Mouse (Mus musculus): ENCODE measurements at regions not wholly inside any gene's neighbourhood (a gene's known extent, or its start where the extent isn't known, plus 50 kb on each side); places are given as distances from the start of the nearest gene placed in this dataset.

- Histone ChIP-seq H3K4me3 (ENCODE audit: low read depth, low read length) (no peak overlapping the region), H3K27ac (ENCODE audit: low read depth, low read length) (no peak overlapping the region), H3K9me3 (ENCODE audit: control insufficient read depth, low read length) (no peaks in the 10 kb centered on the region), H3K4me2 (no peak overlapping the region), H3K9ac (ENCODE audit: low read length) (no peak overlapping the region), H3K27me3 (ENCODE audit: control insufficient read depth, insufficient read depth, low read length) (no peaks in the 10 kb centered on the region), H3K4me1 (ENCODE audit: control insufficient read depth, insufficient read depth, low read length) (no peaks in the 10 kb centered on the region), H3K36me3 (ENCODE audit: control insufficient read depth, insufficient read depth, low read length) (no peaks in the 10 kb centered on the region)
- ATAC-seq (ENCODE audit: low FRiP score) (no peak), DNase-seq (ENCODE audit: low spot score, missing footprints) (no peak)
- 81% methylated on average over 4 of the region's 4 CpGs for WGBS
These were observed 61.6 kb downstream of the Gm10295 start for GRCm38 (mm10) chr7:71289702-71290101.

- no peak for ATAC-seq (ENCODE audit: low FRiP score)
- DNase-seq (ENCODE audit: low spot score, missing footprints) = no peak
- Histone ChIP-seq H3K27ac (ENCODE audit: low read depth, low read length) (no peak overlapping the region), H3K4me3 (ENCODE audit: low read depth, low read length) (no peak overlapping the region), H3K9ac (ENCODE audit: low read length) (no peak overlapping the region), H3K9me3 (ENCODE audit: control insufficient read depth, low read length) (no peaks in the 10 kb centered on the region), H3K27me3 (ENCODE audit: control insufficient read depth, insufficient read depth, low read length) (no peaks in the 10 kb centered on the region), H3K4me1 (ENCODE audit: control insufficient read depth, insufficient read depth, low read length) (no peaks in the 10 kb centered on the region), H3K4me2 (no peak overlapping the region), H3K36me3 (ENCODE audit: control insufficient read depth, insufficient read depth, low read length) (no peaks in the 10 kb centered on the region)
- 87% methylated on average over 5 of the region's 5 CpGs for WGBS
These were observed 62.0 kb downstream of the Gm10295 start for GRCm38 (mm10) chr7:71289266-71289665.

GRCm38 (mm10) chr7:71287441-71287840 is 63.8 kb downstream of the Gm10295 start:
- Histone ChIP-seq H3K27ac (ENCODE audit: low read depth, low read length) (no peak overlapping the region), H3K36me3 (ENCODE audit: control insufficient read depth, insufficient read depth, low read length) (no peaks in the 10 kb centered on the region), H3K27me3 (ENCODE audit: control insufficient read depth, insufficient read depth, low read length) (no peaks in the 10 kb centered on the region), H3K9me3 (ENCODE audit: control insufficient read depth, low read length) (no peaks in the 10 kb centered on the region), H3K4me1 (ENCODE audit: control insufficient read depth, insufficient read depth, low read length) (no peaks in the 10 kb centered on the region), H3K9ac (ENCODE audit: low read length) (no peak overlapping the region), H3K4me3 (ENCODE audit: low read depth, low read length) (no peak overlapping the region), H3K4me2 (no peak overlapping the region)
- DNase-seq (ENCODE audit: low spot score, missing footprints) = no peak
- ATAC-seq (ENCODE audit: low FRiP score) = no peak
- WGBS = 88% methylated on average over 7 of the region's 7 CpGs

GRCm38 (mm10) chr7:71284246-71284645 is 67.0 kb downstream of the Gm10295 start:
- H3K27ac ChIP-seq (ENCODE audit: low read depth, low read length) = no peak overlapping the region
- no peak overlapping the region for H3K9ac ChIP-seq (ENCODE audit: low read length)
- no peaks in the 10 kb centered on the region for H3K4me1 ChIP-seq (ENCODE audit: control insufficient read depth, insufficient read depth, low read length)
- no peak overlapping the region for H3K4me2 ChIP-seq
- H3K9me3 ChIP-seq (ENCODE audit: control insufficient read depth, low read length) = no peaks in the 10 kb centered on the region
- no peaks in the 10 kb centered on the region for H3K27me3 ChIP-seq (ENCODE audit: control insufficient read depth, insufficient read depth, low read length)
- no peak overlapping the region for H3K4me3 ChIP-seq (ENCODE audit: low read depth, low read length)
- no peaks in the 10 kb centered on the region for H3K36me3 ChIP-seq (ENCODE audit: control insufficient read depth, insufficient read depth, low read length)
- ATAC-seq (ENCODE audit: low FRiP score) (no peak), DNase-seq (ENCODE audit: low spot score, missing footprints) (no peak)

- ATAC-seq (ENCODE audit: low FRiP score) (no peak), DNase-seq (ENCODE audit: low spot score, missing footprints) (no peak)
- Histone ChIP-seq H3K4me3 (ENCODE audit: low read depth, low read length) (no peak overlapping the region), H3K4me1 (ENCODE audit: control insufficient read depth, insufficient read depth, low read length) (no peaks in the 10 kb centered on the region), H3K9me3 (ENCODE audit: control insufficient read depth, low read length) (no peaks in the 10 kb centered on the region), H3K36me3 (ENCODE audit: control insufficient read depth, insufficient read depth, low read length) (no peaks in the 10 kb centered on the region), H3K9ac (ENCODE audit: low read length) (no peak overlapping the region), H3K27me3 (ENCODE audit: control insufficient read depth, insufficient read depth, low read length) (no peaks in the 10 kb centered on the region), H3K27ac (ENCODE audit: low read depth, low read length) (no peak overlapping the region), H3K4me2 (no peak overlapping the region)
- 91% methylated on average over 3 of the region's 3 CpGs for WGBS
These were observed 67.9 kb downstream of the Gm10295 start for GRCm38 (mm10) chr7:71283419-71283818.

GRCm38 (mm10) chr7:71266101-71266500 is 85.2 kb downstream of the Gm10295 start:
- Histone ChIP-seq H3K4me1 (ENCODE audit: control insufficient read depth, insufficient read depth, low read length) (no peaks in the 10 kb centered on the region), H3K4me2 (no peak overlapping the region), H3K36me3 (ENCODE audit: control insufficient read depth, insufficient read depth, low read length) (no peaks in the 10 kb centered on the region), H3K9me3 (ENCODE audit: control insufficient read depth, low read length) (no peaks in the 10 kb centered on the region), H3K27me3 (ENCODE audit: control insufficient read depth, insufficient read depth, low read length) (no peaks in the 10 kb centered on the region), H3K4me3 (ENCODE audit: low read depth, low read length) (no peak overlapping the region), H3K9ac (ENCODE audit: low read length) (no peak overlapping the region), H3K27ac (ENCODE audit: low read depth, low read length) (no peak overlapping the region)
- DNase-seq (ENCODE audit: low spot score, missing footprints) = no peak
- no peak for ATAC-seq (ENCODE audit: low FRiP score)
- 90% methylated on average over 8 of the region's 8 CpGs for WGBS

GRCm38 (mm10) chr7:71264115-71264514 is 87.2 kb downstream of the Gm10295 start:
- no peak overlapping the region for H3K4me2 ChIP-seq
- no peaks in the 10 kb centered on the region for H3K4me1 ChIP-seq (ENCODE audit: control insufficient read depth, insufficient read depth, low read length)
- no peak overlapping the region for H3K9ac ChIP-seq (ENCODE audit: low read length)
- H3K9me3 ChIP-seq (ENCODE audit: control insufficient read depth, low read length) = no peaks in the 10 kb centered on the region
- 91% methylated on average over 1 of the region's 1 CpGs for WGBS
- no peaks in the 10 kb centered on the region for H3K36me3 ChIP-seq (ENCODE audit: control insufficient read depth, insufficient read depth, low read length)
- no peak overlapping the region for H3K4me3 ChIP-seq (ENCODE audit: low read depth, low read length)
- no peak overlapping the region for H3K27ac ChIP-seq (ENCODE audit: low read depth, low read length)
- ATAC-seq (ENCODE audit: low FRiP score) (no peak), DNase-seq (ENCODE audit: low spot score, missing footprints) (no peak)
- H3K27me3 ChIP-seq (ENCODE audit: control insufficient read depth, insufficient read depth, low read length) = no peaks in the 10 kb centered on the region

GRCm38 (mm10) chr7:71249669-71250068 is 101.6 kb downstream of the Gm10295 start:
- H3K9me3 ChIP-seq (ENCODE audit: control insufficient read depth, low read length) = no peaks in the 10 kb centered on the region
- H3K4me3 ChIP-seq (ENCODE audit: low read depth, low read length) = no peak overlapping the region
- 82% methylated on average over 2 of the region's 2 CpGs for WGBS
- peak; percentile 26 for DNase-seq (ENCODE audit: low spot score, missing footprints)
- no peak for ATAC-seq (ENCODE audit: low FRiP score)
- H3K27me3 ChIP-seq (ENCODE audit: control insufficient read depth, insufficient read depth, low read length) = no peaks in the 10 kb centered on the region
- no peak overlapping the region for H3K4me2 ChIP-seq
- no peaks in the 10 kb centered on the region for H3K4me1 ChIP-seq (ENCODE audit: control insufficient read depth, insufficient read depth, low read length)
- no peak overlapping the region for H3K9ac ChIP-seq (ENCODE audit: low read length)
- no peaks in the 10 kb centered on the region for H3K36me3 ChIP-seq (ENCODE audit: control insufficient read depth, insufficient read depth, low read length)
- no peak overlapping the region for H3K27ac ChIP-seq (ENCODE audit: low read depth, low read length)

- Histone ChIP-seq H3K36me3 (ENCODE audit: control insufficient read depth, insufficient read depth, low read length) (no peaks in the 10 kb centered on the region), H3K4me3 (ENCODE audit: low read depth, low read length) (no peak overlapping the region), H3K9me3 (ENCODE audit: control insufficient read depth, low read length) (no peaks in the 10 kb centered on the region), H3K4me1 (ENCODE audit: control insufficient read depth, insufficient read depth, low read length) (no peaks in the 10 kb centered on the region), H3K4me2 (no peak overlapping the region), H3K27ac (ENCODE audit: low read depth, low read length) (no peak overlapping the region), H3K9ac (ENCODE audit: low read length) (no peak overlapping the region), H3K27me3 (ENCODE audit: control insufficient read depth, insufficient read depth, low read length) (no peaks in the 10 kb centered on the region)
- WGBS = 79% methylated on average over 5 of the region's 5 CpGs
- no peak for ATAC-seq (ENCODE audit: low FRiP score)
- DNase-seq (ENCODE audit: low spot score, missing footprints) = peak; percentile 26
These were observed 102.1 kb downstream of the Gm10295 start for GRCm38 (mm10) chr7:71249216-71249615.

GRCm38 (mm10) chr7:71247922-71248321 is 103.4 kb downstream of the Gm10295 start:
- H3K36me3 ChIP-seq (ENCODE audit: control insufficient read depth, insufficient read depth, low read length) = no peaks in the 10 kb centered on the region
- H3K4me2 ChIP-seq = no peak overlapping the region
- DNase-seq (ENCODE audit: low spot score, missing footprints) (no peak), ATAC-seq (ENCODE audit: low FRiP score) (no peak)
- H3K9ac ChIP-seq (ENCODE audit: low read length) = no peak overlapping the region
- no peaks in the 10 kb centered on the region for H3K27me3 ChIP-seq (ENCODE audit: control insufficient read depth, insufficient read depth, low read length)
- no peaks in the 10 kb centered on the region for H3K9me3 ChIP-seq (ENCODE audit: control insufficient read depth, low read length)
- no peak overlapping the region for H3K27ac ChIP-seq (ENCODE audit: low read depth, low read length)
- H3K4me1 ChIP-seq (ENCODE audit: control insufficient read depth, insufficient read depth, low read length) = no peaks in the 10 kb centered on the region
- no peak overlapping the region for H3K4me3 ChIP-seq (ENCODE audit: low read depth, low read length)
- 77% methylated on average over 5 of the region's 5 CpGs for WGBS

Measured in midbrain, embryonic 11.5 days (tissue).